Mouse (Mus musculus) myocyte (in vitro differentiated cells): ENCODE data around the gene Dcst1. TPM values are rescaled to one million over a fixed set of nuclear protein-coding genes. Genes with fewer than 3 reads are reported as not detected.
A peak's percentile ranks its signal among the peaks of the same experiment; 100 is the strongest.

Experiments used
- H3K27me3 ChIP-seq: one replicate; pipeline ENCODE4 v1.6.1; 2011; ENCODE audit not compliant: control insufficient read depth, insufficient read depth, insufficient read length
- H3K36me3 ChIP-seq: one replicate; pipeline ENCODE4 v1.6.1; 2011; ENCODE audit not compliant: control insufficient read depth, insufficient read depth
- H3K4me2 ChIP-seq: one replicate; pipeline ENCODE4 v1.6.1; 2011; ENCODE audit warnings: low read depth, control low read depth
- H3K4me3 ChIP-seq: one replicate; pipeline ENCODE4 v1.5.1; 2011; ENCODE audit warnings: mild to moderate bottlenecking, control low read depth, moderate library complexity
- H3K79me2 ChIP-seq: one replicate; pipeline ENCODE4 v1.6.1; 2011; ENCODE audit not compliant: control insufficient read depth, insufficient read depth
- H3ac ChIP-seq: one replicate; pipeline ENCODE4 v1.6.1; 2011; ENCODE audit not compliant: control insufficient read depth, insufficient read length
- CEBPB ChIP-seq: IDR thresholded peaks from 2 replicates; pipeline ENCODE4 v1.6.1; 2011; ENCODE audit warnings: mild to moderate bottlenecking, moderate library complexity; ENCODE audit not compliant: poor library complexity, insufficient read depth, severe bottlenecking
- E2F4 ChIP-seq: IDR thresholded peaks from one replicate; pipeline ENCODE4 v1.6.1; 2011; ENCODE audit warnings: mild to moderate bottlenecking, control low read depth, moderate library complexity; ENCODE audit not compliant: insufficient read depth
- MAX ChIP-seq: IDR thresholded peaks from one replicate; pipeline ENCODE4 v1.6.1; 2011; ENCODE audit warnings: low read depth, mild to moderate bottlenecking, control low read depth
- MYOD1 ChIP-seq, 3 experiments: IDR thresholded peaks; one replicate each; pipeline ENCODE4 v1.6.1; 2011; ENCODE audit warnings: control low read depth in 2 of 3, low read depth in 2 of 3, mild to moderate bottlenecking in 2 of 3, moderate library complexity in 1 of 3; ENCODE audit not compliant: insufficient read length in 2 of 3, control insufficient read depth in 1 of 3
- MYOG ChIP-seq, 3 experiments: IDR thresholded peaks; one replicate each; pipeline ENCODE4 v1.6.1; 2011; ENCODE audit warnings: control low read depth in 2 of 3, low read depth in 2 of 3, mild to moderate bottlenecking in 2 of 3; ENCODE audit not compliant: insufficient read length in 2 of 3, control insufficient read depth in 1 of 3, insufficient read depth in 1 of 3
- POLR2A ChIP-seq: IDR thresholded peaks from one replicate; pipeline ENCODE4 v1.6.1; 2011; ENCODE audit warnings: low read depth, mild to moderate bottlenecking, control low read depth, moderate library complexity; ENCODE audit not compliant: insufficient read length
- POLR2AphosphoS2 ChIP-seq: IDR thresholded peaks from one replicate; pipeline ENCODE4 v1.6.1; 2011; ENCODE audit warnings: low read depth, control low read depth; ENCODE audit not compliant: insufficient read length
- REST ChIP-seq: IDR thresholded peaks from one replicate; pipeline ENCODE4 v1.6.1; 2011; ENCODE audit warnings: mild to moderate bottlenecking, control low read depth, moderate library complexity; ENCODE audit not compliant: insufficient read depth, insufficient read length
- SRF ChIP-seq: IDR thresholded peaks from one replicate; pipeline ENCODE4 v1.6.1; 2011; ENCODE audit warnings: low read depth; ENCODE audit not compliant: control insufficient read depth, insufficient read length
- TCF12 ChIP-seq: IDR thresholded peaks from one replicate; pipeline ENCODE4 v1.6.1; 2011; ENCODE audit warnings: mild to moderate bottlenecking, control low read depth; ENCODE audit not compliant: poor library complexity, insufficient read depth, severe bottlenecking
- TCF3 ChIP-seq: IDR thresholded peaks from one replicate; pipeline ENCODE4 v1.6.1; 2011; ENCODE audit warnings: low read depth, control low read depth; ENCODE audit not compliant: insufficient read length
- USF1 ChIP-seq: IDR thresholded peaks from one replicate; pipeline ENCODE4 v1.6.1; 2011; ENCODE audit warnings: low read depth, mild to moderate bottlenecking, control low read depth, moderate library complexity
- polyA plus RNA-seq: library from polyadenylated mRNA; unstranded; fragments of >200 nt; fragmentation: generic; extraction: Trizol; gene quantifications from one replicate; pipeline ENCODE4 v1.2.1, GENCODE M21; 2012; ENCODE audit warnings: missing spikeins

The Dcst1 gene
- polyA plus RNA-seq, 1 experiment = 0.41 TPM

DNA sequence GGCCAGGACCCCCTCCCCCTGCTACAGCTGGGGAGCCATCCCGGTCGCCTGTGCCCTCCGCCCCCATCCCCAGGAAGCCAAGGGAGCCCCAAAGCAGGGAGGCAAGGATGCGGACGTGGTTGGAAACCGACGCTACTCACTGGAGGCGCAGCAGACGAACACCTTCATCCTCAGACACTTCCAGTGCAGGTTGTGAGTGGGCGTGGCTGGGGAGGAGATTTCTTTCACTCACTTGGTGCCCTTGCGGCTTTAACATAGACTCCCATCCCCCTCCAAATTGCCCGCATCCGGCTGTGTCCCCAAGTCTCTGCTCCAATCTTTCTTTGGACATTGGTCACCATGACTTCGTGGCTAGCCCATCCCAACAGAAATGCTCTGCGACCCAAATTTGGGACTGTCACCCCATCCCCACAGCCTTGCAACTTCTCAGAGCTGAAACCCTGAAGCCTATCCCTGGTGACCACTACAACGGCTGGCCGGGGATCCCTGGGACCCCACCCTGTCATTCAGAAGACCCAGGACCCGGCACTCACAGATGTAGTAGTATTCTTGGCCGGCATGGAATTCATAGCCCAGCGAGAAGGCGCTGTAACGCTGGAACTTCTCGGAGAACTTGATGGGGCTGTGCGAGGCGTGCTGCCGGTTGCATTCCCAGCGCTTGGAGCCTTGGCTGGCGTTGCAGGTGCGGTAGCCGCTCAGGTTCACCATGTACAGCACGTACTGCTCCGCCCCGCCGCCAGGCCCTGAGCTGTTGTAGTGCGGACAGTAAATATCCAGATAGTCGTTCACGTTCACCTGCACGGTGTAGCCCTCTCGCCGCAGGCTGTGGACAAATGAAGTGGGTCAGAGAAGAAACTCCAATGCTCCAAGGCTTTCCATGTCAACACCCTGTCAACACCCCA lies 48.9 kb downstream of the Dcst1 start:
- Histone ChIP-seq H3ac (no peak overlapping the region), H3K27me3 (peaks cover 23% of the 10 kb centered on the region), H3K79me2 (no peaks in the 10 kb centered on the region), H3K36me3 (no peaks in the 10 kb centered on the region), H3K4me2 (peak overlapping the region; percentile 74), H3K4me3 (no peak overlapping the region)
- no peak for TF ChIP-seq MYOD1 (IDR thresholded peaks at IDR 0.05; ENCODE audit: control insufficient read depth in 1 of 3, insufficient read length in 2 of 3, low read depth in 2 of 3)
- TF ChIP-seq SRF = no peak
- no peak for TF ChIP-seq MAX
- TF ChIP-seq POLR2A = no peak
- TF ChIP-seq TCF12 = no peak
- no peak for TF ChIP-seq TCF3

DNA sequence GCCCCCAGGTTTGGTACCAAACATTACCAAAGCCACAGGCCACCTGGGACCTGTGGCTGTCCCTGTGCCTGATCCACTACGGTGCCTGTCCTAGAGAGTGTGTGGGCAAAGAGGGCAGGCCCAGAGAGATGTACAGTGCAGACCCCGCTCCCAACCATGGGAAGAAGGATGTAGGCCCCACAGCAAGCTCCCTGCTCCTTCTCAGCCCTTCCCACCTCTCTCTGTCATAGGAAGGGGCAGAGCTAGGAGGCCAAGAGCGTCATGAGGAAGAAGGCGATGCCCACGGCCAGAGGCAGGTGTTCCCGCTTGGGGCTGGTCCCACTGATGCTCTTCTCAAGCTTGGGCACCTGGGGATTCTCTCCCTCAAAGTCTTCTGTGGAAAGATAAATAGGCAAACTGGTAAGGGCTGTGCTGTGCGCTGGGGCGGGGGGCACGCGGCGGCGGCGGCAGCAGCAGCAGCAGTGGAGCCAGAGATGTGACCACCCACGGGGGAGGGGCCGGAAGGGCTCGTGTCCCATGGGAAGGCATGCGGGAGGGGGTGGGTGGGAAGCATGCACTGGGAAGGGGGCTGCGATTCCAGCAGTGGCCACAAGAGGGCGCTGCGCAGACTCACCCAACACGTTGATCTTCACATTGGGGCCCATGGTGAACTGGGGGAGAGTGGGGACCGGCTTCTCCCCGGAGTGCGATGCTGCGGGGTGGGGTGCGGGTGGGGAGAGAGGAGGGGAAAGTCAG lies 49.7 kb downstream of the Dcst1 start:
- H3K27me3 ChIP-seq = peaks cover 15% of the 10 kb centered on the region
- peak overlapping the region; percentile 74 for H3K4me2 ChIP-seq
- no peak overlapping the region for H3K4me3 ChIP-seq

DNA sequence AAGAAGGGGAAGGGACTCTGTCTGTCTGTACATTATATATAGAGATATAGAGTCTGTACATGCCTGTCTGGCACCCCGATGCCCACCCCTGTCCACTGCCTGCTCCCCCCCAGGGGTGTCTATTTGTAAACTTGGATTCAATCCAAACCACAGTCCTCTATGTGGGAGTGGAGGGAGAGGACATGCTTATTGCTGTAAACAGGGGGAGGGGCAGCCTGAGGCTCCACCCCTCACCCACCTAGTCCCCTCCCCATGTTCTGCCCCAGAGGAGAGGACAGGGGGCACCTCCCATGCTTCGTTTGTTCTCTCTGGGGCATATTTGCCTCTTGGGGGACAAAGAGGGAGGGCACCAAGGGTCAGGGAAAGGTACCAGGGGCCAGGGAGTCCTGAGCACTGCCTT lies 50.3 kb downstream of the Dcst1 start:
- Histone ChIP-seq H3ac (no peak overlapping the region), H3K79me2 (no peaks in the 10 kb centered on the region), H3K4me2 (peak overlapping the region; percentile 74), H3K36me3 (no peaks in the 10 kb centered on the region), H3K4me3 (no peak overlapping the region), H3K27me3 (peaks cover 9% of the 10 kb centered on the region)
- TF ChIP-seq REST (no peak), SRF (no peak), MYOD1 (IDR thresholded peaks at IDR 0.05; ENCODE audit: control insufficient read depth in 1 of 3, insufficient read length in 2 of 3, low read depth in 2 of 3) (no peak), USF1 (no peak), POLR2AphosphoS2 (no peak), E2F4 (no peak), TCF3 (no peak), MYOG (IDR thresholded peaks at IDR 0.05; ENCODE audit: control insufficient read depth in 1 of 3, insufficient read depth in 1 of 3, insufficient read length in 2 of 3, low read depth in 2 of 3) (no peak), TCF12 (no peak), MAX (no peak), CEBPB (no peak)

More for the DNA sequence above, 49.7 kb downstream of the Dcst1 start:
- no peaks in the 10 kb centered on the region for H3K36me3 ChIP-seq
- TF ChIP-seq TCF12 (no peak), MAX (no peak), POLR2AphosphoS2 (no peak), POLR2A (peak; percentile 45), MYOD1 (IDR thresholded peaks at IDR 0.05; ENCODE audit: control insufficient read depth in 1 of 3, insufficient read length in 2 of 3, low read depth in 2 of 3) (no peak)
- no peak overlapping the region for H3ac ChIP-seq
- H3K79me2 ChIP-seq = no peaks in the 10 kb centered on the region

DNA sequence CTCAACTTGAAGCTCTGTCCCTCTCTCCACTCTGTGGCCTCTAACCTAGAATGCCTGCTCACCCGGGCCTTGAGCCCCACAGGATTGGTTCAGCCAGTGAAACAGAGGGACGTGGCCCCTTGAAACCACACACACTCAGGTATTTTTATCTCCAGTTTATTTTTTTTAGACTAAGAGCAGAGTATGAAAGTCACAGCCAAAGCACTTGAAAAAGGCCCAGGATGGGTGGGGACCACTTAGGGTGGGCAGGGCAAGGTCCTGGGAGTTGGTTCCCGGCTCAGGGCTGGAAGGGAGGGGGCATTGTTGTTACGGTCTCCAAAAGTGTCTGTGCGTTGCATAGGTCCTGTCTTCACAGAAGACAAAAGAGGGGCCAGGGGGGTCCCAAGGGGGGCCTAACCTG lies 50.7 kb downstream of the Dcst1 start:
- no peak for TF ChIP-seq CEBPB
- TF ChIP-seq SRF = no peak
- TF ChIP-seq POLR2AphosphoS2 = no peak
- TF ChIP-seq TCF12 = no peak
- TF ChIP-seq MAX = no peak
- no peak for TF ChIP-seq USF1
- TF ChIP-seq MYOD1 (IDR thresholded peaks at IDR 0.05; ENCODE audit: control insufficient read depth in 1 of 3, insufficient read length in 2 of 3, low read depth in 2 of 3) = no peak
- no peak for TF ChIP-seq E2F4
- no peak for TF ChIP-seq REST
- no peak for TF ChIP-seq MYOG (IDR thresholded peaks at IDR 0.05; ENCODE audit: control insufficient read depth in 1 of 3, insufficient read depth in 1 of 3, insufficient read length in 2 of 3, low read depth in 2 of 3)
- TF ChIP-seq TCF3 = no peak
- no peak for TF ChIP-seq POLR2A
- Histone ChIP-seq H3ac (no peak overlapping the region), H3K4me2 (no peak overlapping the region), H3K27me3 (peaks cover 5% of the 10 kb centered on the region), H3K79me2 (no peaks in the 10 kb centered on the region), H3K36me3 (no peaks in the 10 kb centered on the region), H3K4me3 (no peak overlapping the region)
